20 mouse cellular contexts compared by ENCODE assay signal in genomic region chr5:42175424-42175823, GRCm38 (mm10).
"Had no signal": no experiment of that assay in that cellular context is flagged by ENCODE, and none has a peak within 500 bp of the region (broad histone marks: within the 10 kb centered on the region; RNA-seq: fewer than 3 reads in every experiment).

No protein-coding gene starts in this region.

- H3K36me3 ChIP-seq: liver, embryonic 13.5 days; liver, embryonic 15.5 days; lung, embryonic 15.5 days; midbrain, embryonic 12.5 days; neural tube, embryonic 12.5 days; stomach, embryonic 15.5 days had no signal

- H3K9me3 ChIP-seq: liver, embryonic 13.5 days; liver, embryonic 15.5 days; lung, embryonic 15.5 days; megakaryocyte, embryonic 14.5 days; midbrain, embryonic 12.5 days; neural tube, embryonic 12.5 days; stomach, embryonic 15.5 days had no signal

- ATAC-seq: liver, postnatal 0 days; lung, postnatal 0 days; midbrain, embryonic 16.5 days had no signal

- H3K9ac ChIP-seq: liver, embryonic 13.5 days; liver, embryonic 15.5 days; liver, postnatal 0 days; lung, embryonic 15.5 days; midbrain, embryonic 12.5 days; neural tube, embryonic 12.5 days; stomach, embryonic 15.5 days had no signal

- H3K4me1 ChIP-seq: liver, embryonic 13.5 days; liver, embryonic 15.5 days; lung, embryonic 15.5 days; megakaryocyte, embryonic 14.5 days; midbrain, embryonic 12.5 days; neural tube, embryonic 12.5 days; stomach, embryonic 15.5 days had no signal

- H3K4me2 ChIP-seq: liver, embryonic 13.5 days; liver, embryonic 15.5 days; lung, embryonic 15.5 days; midbrain, embryonic 12.5 days; neural tube, embryonic 12.5 days; stomach, embryonic 15.5 days had no signal

- H3K27ac ChIP-seq: liver, embryonic 13.5 days; liver, embryonic 15.5 days; lung, embryonic 15.5 days; macrophage; midbrain, embryonic 12.5 days; neural tube, embryonic 12.5 days; stomach, embryonic 15.5 days; stomach, postnatal 0 days had no signal

- H3K27me3 ChIP-seq: liver, embryonic 13.5 days; liver, embryonic 15.5 days; lung, embryonic 15.5 days; megakaryocyte, embryonic 14.5 days; midbrain, embryonic 12.5 days; neural tube, embryonic 12.5 days; stomach, embryonic 15.5 days had no signal

- H3K4me3 ChIP-seq: liver, embryonic 13.5 days; liver, embryonic 15.5 days; lung, embryonic 15.5 days; megakaryocyte, embryonic 14.5 days; midbrain, embryonic 12.5 days; neural tube, embryonic 12.5 days; stomach, embryonic 15.5 days had no signal

- DNase-seq: liver, embryonic 13.5 days; liver, postnatal 0 days; lung, adult 2 months; lung, postnatal 14 days; lung, postnatal 36 days; midbrain, embryonic 14.5 days; right cerebral cortex, postnatal 14 days; thymus, adult 18-20 months; thymus, postnatal 25 days; thymus, postnatal 4 days had no signal
